Mouse (Mus musculus) ZHBTc4 (cell line): ENCODE measurements around the gene Atp6ap1l.

Experiments used
- DNase-seq: peaks from one replicate; pipeline ENCODE4 v3.0.0-alpha.2; 2011; ENCODE audit warnings: low read depth, low spot score

The Atp6ap1l gene

DNA sequence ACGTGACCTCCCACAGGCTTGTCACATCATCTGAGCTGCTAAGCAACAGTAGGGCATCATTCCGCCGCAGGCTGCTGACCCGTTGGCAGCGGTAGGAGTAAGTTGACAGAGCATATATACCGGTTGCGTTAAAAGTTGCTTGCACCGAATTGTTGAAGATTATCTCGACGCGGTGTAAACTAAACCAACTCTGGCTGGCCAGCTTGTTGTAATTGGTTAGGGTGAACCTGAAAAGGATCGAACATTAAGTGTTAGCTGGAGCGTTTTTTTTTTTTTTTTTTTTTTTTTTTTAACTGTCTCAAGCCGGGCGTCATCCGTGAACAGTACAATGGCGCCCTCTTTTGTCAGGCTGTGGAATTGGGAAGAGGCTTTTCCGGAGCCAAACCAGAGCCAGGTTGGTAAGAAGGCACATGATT, 18.6 kb downstream of the Atp6ap1l start:
- peak; percentile 78 for DNase-seq

DNA sequence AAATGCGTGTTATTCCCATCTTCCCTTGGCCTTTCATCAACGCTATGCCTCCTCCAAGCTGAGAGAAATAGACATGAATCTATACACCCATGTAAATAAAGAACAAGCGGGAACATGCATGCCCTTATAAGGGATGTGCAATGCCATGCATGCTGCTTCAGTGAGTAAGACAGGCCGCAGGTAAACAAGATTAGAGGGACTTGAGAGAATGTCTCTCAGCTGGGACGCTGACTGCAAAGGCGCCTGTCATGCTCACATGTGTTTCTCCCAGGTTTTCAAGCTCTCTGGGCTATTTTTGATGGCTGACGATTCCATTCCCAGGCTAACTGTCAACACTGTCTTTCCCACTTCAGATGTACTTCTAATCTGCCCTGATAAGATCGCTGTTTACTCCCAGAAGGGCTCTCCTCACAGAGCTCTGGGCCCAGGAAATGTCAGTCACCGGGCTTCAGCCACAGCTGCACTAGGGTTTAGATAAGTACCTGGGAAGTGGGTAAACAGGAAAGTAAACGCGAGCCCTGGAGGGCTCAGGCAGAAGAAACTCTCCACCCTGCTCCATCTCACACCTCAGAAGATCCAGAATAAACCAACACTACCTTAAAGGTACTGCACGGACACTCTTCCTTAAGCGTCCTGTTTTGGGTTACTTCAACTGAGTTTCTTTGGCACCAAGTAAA, 19.2 kb downstream of the Atp6ap1l start:
- DNase-seq = peak; percentile 6

DNA sequence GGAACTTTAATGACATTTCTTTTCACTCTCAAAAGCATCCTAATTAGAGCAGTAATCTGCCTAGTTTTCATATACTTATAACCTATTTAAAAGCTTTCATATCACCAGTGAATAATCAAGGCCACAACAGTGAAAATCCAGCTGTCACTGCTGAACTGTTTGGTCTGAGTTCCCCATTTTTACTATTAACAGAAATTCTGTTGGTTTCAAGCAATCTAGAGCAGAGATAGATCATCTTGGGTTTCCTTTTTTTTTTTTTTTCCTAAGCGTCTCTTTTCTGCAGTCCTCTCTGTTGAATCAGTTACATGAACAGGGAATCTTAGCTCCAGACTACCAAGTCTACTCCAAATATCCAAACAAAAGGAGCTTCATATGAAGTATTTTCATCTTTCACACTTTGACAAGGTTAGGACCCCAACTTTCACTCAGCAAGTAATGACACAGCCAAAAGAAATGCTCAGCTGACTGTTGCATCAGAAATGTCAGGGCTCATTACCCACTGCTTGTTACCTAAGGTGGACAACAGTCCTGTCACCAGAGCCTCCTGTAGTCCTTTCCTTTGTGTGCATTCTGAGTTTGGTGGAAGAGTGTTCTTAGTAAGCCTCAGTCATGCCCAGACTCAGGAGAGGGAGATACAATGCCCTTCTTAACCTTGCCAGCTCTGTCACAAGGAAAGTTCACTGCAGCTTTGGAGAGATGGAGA, 23.3 kb downstream of the Atp6ap1l start:
- DNase-seq = no peak

DNA sequence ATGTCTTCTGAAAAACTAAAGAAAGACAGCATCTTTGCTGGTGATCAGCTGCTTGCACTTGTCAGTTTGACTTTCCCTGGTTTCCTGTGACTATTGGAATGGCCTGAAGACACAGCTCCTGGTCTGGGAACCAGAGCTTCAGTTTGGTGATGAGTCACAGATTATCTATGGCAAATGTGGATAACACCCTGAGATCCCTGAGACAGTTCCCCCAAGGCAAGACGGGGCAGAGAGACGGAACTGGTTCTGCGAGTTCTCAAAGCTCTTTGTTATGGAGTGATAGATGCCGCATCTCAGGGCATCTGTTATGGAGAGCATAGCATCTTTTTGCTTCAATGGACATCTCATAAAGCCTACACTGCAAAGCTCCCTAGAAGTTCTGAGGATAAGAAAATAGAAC, 33.6 kb downstream of the Atp6ap1l start:
- no peak for DNase-seq

DNA sequence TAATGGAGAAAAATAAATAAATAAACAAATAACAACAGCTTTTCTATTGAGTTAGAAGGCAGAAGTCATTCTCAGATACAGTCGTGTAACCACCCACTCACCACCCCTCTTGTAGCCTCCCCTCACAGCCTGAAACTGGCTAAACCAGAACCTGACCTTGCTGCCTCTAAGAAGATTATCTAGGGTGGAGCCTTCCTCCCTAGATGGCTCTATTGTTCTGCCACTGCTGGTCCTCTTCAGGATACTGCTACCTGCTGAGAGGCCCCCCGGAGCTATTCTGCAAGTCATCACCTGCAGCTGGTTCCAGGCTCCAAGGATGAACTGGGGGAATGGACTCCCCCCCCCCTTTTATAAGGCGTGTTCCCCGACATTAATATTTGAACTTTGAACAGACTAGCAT, 36.0 kb downstream of the Atp6ap1l start:
- DNase-seq = peak; percentile 90

DNA sequence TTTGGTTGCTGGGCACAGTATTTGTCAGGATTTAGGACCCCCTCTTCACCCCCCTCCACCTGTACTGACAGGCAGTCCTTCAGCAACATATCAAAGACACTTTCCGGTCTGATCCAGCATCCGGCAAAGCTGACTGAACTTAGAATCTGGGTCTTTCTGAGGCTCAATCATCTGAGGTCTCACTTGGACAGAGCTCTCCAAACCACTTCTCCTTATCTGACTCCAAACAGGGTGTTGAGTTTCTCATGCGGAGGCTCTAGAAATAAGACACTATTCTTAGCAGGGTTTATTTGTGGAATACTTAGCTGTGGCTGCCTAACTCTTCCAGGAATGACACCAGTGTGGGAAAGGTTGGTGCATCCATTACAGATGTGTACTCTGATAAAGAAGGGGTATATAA, 43.0 kb downstream of the Atp6ap1l start:
- no peak for DNase-seq

DNA sequence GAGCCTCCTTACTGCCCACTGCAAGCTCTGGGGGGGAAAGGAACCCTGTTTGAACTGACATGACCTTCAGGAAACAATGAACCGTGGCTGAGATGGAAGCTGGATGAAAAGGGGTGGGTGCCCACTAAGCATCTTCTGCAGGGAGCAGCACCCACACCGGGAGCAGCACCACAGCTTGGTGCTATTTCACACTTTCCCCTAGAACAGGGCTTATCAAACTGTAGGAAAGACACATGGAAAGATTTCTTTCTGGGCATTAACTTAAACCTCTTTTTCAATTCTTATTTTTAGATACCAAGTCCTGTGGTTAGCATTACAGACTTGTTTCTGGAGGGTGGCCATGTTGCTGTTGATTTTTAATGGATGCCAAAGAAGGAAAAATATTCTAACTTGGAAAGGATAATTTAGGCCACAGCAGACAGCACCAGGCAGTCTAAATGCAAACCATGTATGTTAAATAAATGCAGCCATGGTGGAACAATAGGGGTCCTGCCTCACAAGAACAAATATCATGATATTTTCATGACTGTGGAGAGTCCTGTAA, 44.2 kb downstream of the Atp6ap1l start:
- no peak for DNase-seq

DNA sequence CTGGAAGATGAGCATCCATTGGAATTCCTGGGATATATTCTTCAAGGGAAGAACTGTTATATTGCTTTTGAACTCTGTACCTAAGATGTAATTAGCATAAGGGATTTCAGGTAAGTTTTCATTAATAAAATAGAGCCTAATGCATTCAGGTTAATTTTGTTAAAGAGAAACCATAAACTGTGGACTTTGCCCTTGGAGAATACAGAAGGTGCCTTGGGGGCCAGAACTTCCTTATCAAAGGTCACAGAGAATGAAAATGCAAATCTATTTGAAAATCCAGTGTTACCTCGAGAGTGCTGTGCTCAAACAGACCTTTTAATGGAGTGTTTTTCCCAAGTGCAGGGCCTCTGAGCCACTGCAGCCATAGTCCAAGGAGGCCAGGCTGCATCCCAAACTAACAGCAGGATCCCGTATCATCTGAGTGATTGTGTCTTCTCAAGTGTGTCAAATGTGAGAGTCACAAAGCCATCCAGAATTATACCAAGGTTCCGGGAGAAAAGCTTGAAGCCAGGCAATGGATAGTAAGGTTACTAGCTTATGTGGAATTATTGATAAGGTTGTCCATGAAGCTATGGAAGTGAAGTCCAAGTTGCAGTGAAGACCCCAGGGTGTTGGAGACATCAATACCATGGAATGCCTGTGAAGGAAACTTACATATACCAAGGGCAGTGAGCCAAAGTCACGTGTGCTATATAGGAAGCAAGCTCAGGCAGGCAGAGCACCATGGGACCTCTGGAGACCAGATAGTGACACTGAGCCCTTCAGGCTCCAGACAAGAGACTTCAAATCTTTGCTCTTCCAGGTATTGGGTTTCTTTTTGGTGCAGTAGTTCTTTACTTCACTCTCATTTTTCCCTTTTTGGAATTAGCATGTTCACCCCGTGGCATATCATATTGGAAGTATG, 52.2 kb downstream of the Atp6ap1l start:
- no peak for DNase-seq

DNA sequence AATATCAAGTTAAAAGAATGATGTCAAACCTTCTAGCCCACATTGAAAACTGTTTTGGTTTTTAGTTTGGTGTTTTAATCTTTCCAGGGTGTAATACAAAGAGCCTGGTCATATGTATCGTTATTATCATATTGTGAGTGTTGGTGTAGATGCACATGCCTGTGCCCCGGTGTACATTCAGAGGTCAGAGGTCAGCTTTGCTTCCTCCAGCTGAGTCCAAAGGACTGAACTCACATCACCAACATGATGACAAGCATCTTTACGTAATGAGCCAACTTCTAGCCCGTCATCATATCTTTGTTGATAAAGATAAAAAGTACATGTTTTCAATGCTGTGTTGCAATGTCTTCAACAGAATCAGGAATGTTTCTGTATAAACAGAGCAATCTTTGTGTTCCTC, 53.4 kb downstream of the Atp6ap1l start:
- DNase-seq = no peak

DNA sequence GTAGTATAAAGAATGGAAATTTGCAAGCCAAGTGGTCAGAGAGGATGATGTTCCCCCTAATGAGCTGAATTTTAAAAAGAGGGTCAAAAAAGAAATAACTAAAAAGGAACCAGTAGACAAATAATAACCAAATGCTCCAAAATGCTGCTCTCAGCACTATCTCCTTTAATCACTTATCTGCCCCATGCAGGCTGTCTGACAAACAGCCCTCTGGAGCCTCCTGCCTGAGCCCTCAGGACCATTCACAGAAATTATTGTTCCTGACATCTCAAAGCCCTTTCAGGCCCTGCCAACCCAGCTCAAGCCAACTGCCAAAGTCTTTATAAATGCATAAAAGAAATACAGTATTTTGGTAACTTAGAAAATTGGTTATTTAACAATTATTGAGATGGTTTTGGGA, 61.0 kb downstream of the Atp6ap1l start:
- DNase-seq = no peak

DNA sequence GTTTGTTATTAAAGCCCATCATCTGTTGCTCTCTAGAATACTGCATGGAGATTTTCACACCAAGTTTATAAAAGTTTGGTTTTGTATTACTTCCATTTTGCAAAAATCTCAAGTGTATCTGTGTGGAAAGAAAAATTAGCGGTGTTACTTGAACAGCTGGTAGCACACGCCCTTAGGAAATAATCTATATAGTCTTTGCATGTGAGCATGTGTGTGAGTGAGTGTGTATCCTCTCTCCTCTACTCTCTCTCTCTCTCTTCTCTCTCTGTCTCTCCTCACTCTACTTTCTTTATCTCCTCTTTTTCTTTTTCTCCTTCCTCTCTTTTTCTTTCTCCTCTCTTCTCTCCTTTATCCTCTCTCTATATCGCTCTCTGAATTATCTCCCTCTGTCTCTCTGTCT, 61.7 kb downstream of the Atp6ap1l start:
- DNase-seq = no peak

DNA sequence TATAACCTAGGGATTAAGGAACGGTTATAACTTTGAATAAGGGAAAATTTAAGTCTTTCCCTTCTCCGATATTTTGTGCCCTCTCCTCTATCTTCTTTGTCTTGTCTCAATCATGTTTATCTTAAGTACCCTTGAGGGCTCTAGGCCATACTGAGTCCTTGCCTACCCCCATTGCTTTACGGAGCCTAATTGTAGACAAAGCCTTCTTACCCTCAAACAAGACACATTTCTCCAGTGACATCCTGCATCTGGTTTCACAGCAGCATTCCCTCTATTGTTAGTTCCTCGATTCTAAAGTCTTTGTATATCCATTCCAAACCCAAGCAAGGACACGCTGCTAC, 64.0 kb downstream of the Atp6ap1l start:
- DNase-seq = no peak

DNA sequence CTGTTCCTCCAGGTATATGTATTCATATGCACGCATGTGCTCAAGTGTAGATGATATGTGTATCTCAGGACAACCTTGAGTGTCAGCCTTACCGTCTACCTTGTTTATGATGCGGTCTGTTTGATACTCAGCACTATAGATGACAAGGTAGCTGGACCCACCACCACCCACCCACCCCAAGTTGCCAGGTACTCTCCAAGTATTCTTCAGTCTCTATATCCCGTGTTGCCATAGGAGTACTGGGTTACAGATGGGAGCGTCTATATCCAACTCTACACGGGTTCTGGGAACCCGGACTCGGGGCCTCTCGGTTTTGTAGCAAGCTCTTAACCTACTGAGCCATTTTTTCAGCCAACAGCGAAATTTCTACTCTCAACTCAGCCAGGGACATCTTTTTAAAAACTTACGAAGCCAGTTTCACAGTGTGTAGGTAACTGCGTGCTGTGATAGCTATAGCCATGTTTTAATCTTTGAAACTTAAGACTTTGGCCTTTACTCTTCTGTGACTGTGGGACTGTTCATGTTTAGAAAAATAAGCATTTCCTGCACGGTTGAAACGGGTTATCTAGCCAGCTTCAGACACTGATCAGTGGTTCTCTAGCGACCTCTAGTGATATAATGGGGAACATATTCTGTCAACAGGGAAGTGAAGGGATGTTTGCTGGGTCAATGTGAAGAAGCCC, 64.5 kb downstream of the Atp6ap1l start:
- peak; percentile 75 for DNase-seq

DNA sequence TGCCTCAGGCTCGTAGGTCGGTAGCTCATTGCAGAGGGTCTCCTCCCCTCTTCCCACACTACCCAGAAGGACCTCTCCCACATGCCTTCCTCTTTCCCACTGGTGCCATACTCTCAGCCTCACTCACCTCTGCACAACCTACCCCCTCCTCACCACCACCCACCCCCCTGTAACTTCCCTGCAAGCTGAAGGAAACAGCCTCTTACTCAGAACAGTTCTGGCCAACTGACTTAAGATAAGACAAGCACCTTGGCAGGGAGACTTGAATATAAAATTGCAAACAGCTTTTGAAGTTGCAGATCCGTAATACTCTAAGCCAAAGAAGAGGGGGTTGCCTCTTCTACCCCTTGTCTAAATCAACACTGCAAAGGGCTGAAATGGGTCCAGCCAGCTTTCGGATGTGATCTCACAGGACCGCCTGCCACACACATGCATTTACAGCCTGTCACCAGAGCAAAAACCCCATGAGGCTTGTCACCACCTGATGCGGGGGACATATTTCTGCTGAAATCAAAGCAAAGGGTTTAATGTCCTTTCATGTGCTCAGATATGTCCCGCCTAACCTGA, 71.4 kb downstream of the Atp6ap1l start:
- DNase-seq = no peak
